Mouse (Mus musculus): Measurements from ENCODE around the gene Nppb.

The Nppb gene

DNA sequence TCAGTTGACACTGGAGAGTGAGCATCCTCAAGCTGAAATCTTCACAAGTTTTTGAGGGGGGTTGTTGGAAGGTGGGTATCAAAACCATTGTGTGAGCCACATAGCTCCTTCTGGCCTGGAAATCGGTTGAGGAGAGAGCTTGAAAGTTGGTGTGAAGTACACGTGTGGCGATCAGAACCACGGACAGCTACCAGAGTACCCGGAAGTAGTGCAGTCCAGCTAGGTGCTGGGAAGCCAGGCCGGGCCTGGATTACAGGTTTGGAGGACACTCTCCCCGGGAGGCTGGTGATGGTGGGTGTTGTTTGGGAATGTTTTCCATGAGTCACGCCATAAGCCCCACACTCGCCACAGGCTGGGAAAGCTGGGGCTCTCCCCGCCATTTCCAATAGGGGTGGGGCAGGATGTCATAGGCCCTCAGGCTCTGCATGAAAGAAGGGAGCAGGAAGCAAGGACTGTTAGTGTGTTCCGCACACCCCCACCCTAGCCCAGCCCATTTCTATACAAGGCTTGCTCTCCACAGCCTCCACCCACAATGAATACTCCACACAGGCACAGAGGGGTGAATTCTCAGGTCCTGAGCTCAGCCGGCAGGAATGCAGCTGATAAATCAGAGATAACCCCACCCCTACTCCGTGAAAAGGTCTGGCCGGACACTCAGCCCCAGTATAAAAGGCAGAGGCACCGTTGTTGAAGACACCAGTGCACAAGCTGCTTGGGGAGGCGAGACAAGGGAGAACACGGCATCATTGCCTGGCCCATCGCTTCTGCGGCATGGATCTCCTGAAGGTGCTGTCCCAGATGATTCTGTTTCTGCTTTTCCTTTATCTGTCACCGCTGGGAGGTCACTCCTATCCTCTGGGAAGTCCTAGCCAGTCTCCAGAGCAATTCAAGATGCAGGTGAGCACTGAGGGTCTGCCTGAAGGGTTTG lies at the start of gene Nppb:
Gene Nppb, plus strand, starts transcription at position 584 of the 928 bp plus-strand sequence.
- DNase-seq, result no peak

DNA sequence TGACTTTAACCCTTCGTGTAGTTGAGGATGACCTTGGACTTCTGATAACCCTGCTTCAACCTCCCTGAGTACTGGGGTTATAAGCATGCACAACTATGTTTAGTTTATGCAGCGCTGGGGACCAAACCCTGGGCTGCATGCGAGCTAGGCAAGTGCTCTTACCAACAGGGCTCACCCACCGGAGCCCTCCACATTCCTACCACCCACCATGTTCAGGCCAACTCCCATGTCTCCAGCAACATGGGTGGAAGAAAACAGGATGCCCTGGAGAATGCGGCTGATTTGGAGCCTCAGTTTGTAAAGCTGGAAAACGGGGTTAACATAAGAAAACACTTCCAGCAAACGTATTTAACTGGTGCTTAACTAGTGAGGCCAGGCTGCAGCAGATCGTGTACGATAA lies 49.7 kb upstream of the Nppb start:
- DNase-seq, result no peak

DNA sequence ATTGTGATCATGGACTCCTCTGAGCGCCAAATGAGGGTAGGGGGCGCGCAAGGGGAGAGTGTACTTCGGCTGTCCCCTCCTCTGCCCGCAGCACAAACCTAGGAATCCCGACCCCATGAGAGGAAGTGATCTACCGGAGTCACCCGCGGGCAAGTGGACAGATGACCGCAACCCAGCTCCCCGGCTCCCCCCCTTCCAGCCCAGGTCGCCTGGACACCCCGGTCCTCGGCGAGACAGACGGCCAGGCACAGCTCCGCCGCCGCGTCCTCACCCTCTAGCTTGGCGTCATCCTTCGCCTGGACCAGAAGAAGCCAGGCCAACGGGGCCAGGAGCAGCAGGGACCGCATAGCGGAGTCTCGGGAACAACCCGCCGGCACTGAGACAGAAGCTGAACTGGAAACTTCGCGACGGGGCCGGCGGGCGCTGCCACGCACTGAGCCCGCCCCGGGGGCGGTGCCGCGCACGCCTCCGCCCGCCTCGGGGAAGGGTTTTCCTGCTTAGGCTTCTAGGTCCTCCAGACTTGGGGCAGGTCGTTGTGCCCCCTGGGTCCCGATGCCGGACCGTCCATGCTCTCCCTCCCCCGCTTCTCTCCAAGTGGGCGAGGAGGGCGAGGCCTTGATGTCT lies 49.1 kb upstream of the Nppb start, which contains the start of gene Plod1:
Gene Plod1, minus strand, starts transcription at position 437 of the 624 bp plus-strand sequence.
- DNase-seq, result peak; percentile 58 to 65

DNA sequence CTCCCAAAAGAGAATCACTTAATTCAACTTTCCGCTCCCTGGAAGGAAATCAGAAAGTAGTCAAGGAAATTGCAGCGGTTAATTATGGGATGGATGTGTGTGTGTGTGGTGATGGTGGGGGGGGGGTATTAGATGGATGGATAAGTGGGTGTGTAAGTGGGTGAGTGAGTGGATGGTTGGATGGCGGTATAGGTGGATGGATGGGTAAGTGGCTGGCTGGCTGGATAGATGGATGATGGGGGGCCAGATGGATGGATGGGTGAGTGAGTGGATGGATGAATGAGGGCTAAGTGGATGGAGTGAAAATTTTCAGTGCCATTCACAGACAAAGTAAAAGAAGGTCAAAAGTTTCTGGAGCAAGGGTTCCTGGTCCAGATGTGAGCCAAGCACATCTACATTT lies 48.6 kb upstream of the Nppb start:
- no peak for DNase-seq

DNA sequence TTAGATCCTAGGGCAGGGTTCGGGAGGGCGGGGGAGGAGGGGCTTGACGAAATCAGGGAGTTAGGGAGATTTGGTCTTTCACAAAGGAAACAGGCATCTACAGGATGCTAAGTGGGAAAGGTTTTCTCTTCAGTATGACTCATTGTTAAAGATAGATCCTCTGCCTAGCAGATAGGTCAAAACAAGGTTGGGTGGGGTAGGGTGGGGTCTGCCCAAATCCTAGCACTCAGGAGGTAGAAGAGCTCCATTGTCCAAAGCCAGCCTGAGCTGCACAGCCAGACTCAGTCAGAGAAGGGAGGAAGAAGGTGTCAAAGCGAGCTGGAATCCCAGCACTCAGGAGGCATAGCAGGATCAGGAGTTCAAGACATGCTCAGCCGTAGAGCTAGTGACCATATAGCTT lies 48.1 kb upstream of the Nppb start:
- DNase-seq, result no peak

DNA sequence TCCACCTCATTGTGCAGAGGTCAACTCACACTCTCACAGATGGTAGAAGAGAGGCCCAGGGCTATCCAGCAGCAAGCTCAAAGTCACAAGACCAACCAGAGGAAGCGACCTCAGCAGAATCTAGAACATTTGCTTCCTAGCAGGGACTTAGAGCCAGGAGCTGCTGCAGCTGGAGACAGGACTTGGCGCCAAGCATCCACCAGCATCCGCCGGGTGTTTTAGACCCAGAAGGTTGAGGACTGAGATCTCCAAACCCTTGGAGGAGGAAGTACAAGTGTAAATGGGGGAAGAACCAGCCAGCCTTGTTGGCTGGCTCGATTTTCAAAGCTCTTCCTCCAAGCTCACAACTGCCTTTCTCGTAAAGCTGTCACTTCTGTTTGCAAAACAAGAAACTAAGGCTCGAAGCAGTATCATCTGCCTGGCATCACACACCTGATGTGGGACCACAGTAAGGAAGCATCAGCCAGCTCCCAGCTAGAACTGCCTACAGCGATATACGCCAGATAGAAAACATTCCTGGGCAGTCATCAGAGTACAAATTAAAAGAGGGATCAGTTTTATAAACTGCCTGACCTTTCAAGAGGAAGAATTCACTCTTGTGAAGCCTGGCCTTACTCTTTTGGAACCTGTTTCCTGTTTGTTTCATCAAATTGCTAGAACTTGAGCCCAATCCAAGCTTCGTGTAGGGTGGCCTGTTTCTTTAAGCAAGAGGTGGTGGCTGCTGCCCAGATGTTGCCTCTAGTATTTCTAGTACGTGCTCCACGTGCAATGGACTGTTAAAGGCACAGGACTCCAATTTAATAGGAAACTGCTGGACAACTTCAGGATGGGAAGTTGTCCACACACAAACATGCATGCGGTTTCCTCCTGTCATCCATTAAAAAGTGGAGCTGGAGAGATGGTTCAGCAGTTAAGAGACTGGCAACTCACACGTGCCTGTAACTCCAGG lies 47.2 kb upstream of the Nppb start:
- no peak for DNase-seq

DNA sequence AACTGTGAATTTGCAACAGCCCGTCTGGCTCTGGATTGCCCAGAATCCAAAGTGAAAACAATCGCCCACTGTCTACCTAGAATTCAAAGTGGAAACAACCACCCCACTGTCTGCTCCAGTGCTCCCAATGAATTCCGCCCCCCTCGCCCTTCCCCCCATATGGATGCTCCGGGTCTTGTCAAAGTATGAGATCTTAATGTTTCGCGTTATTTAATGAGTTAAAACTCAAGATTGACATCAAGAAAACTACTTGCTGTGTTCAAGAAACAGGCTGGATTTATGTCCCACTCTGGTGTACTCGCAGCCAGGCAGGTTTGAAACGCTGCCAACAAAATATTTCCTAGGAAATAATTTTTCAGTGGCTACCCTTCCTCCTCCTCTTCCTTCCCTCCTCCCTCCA lies 45.5 kb upstream of the Nppb start:
- no peak for DNase-seq

DNA sequence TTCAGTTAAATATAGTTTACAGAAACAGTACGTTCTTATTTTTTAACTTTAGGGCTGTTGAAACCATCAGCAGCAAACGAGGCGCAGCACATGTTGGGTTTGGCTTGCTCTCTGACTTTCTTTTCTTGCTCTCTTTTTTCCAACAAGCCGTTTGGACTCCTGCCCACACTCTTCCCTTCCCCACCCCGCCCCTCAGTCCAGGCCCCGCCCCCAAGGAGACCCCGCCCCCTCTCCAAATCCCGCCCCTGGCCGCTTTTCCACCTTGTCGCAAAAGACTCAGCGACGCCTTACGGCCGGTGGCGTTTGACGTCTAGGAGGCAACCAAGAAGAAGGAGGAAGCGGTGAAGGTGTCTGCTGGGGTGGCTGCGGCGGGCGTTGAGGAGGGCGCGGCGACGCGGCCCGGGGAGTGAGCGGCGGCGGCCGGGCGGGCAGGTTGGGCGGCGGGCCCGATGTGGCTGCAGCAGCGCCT lies 45.0 kb upstream of the Nppb start, which contains the start of gene 2510039O18Rik:
Gene 2510039O18Rik, plus strand, starts transcription at position 320 of the 469 bp plus-strand sequence.
- peak; percentile 70 to 82 for DNase-seq

DNA sequence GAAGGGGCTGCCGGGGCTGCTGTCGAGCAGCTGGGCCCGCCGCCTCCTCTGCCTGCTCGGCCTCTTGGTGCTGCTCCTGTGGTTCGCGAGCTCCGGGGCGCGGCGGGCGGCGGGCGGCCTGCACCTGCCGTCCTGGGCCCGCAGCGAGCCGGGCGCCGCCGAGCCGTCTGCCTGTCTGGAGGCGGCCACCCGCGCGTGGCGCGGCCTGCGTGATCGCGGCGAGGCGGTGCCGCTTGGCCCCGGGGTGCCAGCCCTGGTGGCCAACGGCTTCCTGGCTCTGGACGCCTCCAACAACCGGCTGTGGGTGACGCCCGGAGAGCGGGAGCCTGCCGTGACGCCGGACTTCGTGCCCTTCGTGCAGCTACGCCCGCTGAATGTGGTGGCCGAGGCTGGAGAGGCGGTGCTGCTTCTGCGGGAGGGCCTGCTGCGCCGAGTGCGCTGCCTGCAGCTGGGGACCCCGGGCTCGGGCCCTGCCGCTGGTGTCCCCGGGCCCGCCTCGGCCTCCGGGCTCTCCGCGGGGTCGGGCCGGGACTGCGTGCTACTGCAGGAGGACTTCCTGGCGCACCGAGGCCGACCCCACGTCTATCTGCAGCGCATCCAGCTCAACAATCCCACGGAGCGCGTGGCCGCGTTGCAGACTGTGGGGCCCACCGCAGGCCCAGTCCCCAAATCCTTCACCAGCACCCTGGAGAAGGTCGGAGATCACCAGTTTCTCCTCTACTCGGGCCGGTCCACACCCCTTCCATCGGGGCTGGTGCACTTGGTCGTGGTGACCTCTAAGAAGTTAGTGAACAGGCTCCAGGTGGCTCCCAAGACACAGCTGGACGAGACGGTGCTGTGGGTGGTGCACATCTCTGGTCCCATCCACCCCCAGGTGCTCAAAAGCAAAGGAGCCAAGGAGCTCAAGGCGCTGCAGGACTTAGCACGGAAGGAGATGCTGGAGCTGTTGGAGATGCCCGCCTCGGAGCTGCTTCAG lies 44.3 kb upstream of the Nppb start:
- DNase-seq, result peak; percentile 38 to 44

DNA sequence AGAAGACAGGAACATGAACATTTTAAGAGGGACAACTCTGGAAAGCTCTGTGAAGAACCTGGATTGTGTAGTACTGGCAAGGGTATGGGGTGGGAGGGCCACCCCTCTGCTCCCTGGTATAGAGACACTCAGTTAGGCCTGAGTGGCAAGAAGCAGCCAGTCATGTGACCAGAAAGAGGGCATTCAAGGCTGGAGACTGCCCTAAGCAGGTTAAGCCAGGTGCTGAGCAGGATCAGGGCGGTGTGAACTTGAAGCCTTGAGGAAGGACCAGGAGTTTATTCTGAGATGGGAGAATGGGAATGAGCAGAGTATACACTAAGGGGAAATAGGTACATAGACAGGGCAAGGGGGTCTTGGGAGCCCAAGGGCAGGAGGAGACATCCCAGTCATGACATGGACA lies 42.6 kb upstream of the Nppb start:
- no peak for DNase-seq

DNA sequence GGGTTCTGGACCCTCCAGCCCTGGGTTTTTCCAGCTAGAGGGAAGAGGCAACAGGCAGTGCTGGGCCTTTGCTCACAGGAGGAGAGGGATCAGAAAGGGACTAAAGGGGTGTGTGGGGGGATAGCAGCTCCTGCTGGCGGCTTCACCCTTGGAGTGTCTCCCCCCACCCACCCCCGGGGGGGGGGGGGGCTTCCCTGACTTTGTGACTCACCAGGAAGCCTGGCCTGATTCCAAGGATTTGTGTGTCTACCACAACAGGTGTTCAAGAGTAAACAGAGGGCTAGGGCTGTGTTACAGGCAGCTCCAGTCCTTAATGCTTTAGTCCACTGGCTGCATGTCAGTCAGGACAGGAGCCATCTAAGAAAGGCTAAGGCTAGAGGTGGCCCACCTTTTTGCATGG lies 38.1 kb upstream of the Nppb start:
- DNase-seq, result no peak

DNA sequence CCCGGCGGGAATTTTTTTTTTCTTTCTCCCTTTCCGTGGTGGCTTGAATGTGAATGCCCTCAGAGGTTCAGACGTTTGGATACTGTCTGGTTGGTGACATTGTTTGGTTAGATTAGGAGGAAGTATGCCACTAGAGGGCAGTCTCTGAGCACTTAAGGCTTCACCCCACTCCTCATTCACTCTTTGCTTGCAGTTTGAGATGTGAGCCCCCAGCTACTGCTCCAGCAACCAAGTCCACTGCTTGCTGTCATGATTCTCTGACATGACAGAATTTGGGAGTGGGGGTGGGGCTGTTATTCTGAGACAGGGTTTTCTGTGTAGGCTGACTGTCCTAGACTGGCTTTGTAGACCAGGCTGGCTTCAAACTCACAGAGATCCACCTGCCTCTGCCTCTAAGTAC lies 32.0 kb upstream of the Nppb start:
- no peak for DNase-seq

DNA sequence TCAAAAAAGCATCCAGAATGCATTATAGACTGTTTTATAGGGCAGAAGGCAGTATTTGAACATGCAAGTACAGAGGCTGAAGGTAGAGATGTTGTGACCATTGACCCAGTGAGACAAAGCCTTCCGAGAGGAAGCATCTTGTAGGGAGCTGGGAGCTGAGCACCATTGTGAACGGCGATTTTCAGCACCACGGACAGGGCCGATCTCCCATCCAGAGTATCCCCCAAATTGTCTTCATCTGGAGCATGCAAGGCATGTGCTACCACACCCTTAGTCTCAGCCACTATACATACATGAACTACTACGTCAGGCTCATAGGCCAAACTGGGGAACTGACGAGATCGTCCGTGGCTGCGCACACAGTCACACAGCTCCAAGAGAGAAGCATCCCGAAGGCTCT lies 28.4 kb upstream of the Nppb start:
- no peak for DNase-seq

DNA sequence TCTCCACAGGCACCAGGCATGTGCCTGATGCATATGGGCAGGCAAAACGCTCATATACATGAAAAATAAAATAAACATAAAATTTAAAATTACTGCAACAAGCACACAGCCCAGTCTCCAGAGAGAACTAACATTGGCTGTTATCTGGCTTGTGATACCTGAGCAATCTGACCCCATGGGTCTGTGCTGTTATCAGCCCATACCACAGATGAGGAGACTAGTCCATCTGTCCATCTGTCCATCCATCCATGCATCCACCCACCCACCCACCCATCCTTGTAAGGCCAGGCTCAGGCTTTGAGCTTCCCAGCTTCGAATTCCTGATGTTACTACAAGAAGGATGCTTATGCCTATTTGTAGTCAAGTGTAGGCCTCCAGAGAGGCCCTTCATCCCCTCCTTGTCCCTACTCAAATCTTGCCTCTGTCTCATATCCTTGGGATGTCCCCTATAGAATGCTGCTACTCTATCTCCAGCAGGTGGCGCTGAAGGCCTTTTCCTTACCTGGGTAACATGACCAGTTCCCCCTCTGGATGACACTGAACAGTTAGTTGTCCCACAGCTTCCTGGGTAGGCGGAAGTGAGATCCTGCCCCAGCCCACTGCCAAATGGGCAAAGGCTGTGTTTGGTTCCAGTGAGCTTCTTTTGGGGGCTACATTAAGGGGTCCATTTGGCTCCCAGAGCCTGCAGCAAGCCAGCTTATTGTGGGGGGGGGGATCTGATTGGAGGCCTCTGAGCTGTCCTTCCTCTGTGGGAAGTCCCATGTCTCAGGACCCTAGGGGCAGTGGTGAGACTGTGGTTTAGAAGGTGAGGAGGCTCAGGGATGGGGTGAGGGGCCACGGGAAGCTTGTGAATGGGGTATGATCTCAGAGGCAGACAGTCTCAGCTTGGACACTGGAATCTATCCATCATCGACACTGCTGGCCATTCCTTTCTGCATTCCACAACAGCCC lies 25.4 kb upstream of the Nppb start:
- peak in 1 of 2 experiments; percentile 22 for DNase-seq

DNA sequence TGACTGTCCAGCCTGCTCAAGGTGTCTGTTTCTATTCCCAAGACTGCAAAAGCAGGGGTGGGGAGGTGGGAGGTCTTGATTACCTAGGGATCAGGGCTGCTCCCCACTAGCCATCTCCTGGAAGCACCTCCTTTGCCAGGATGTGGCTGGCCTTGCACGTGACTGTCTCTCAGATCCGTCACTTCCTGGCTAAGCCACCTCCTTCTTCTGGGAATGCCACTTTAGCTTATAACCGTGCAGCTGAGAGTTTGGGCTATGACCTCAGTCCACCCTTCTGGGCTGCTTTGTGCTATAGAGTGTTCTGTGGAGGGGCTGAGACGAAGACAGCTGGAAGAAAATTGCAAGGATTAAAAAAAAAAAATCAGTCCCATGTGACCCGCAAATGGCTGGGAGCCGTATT lies 22.8 kb upstream of the Nppb start:
- no peak for DNase-seq

DNA sequence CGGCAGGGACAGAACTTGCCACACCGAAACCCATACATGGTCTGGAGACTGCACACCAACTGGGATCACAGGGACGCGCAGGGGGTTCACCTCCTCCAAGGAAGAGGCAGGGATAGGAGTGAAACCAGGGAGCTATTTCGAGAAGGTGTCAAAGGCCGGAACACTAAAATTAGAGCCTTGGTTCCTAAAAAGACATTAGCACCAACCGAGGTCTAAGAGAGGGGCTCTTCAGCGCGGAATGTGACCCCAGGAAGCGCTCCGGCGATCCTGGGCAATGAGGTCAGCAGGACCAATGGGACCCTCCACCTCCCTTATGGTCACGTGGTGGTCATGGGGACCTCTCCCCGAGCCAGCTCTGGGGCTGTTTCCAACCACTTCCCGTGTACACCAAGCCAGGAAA lies 22.0 kb upstream of the Nppb start:
- no peak for DNase-seq

DNA sequence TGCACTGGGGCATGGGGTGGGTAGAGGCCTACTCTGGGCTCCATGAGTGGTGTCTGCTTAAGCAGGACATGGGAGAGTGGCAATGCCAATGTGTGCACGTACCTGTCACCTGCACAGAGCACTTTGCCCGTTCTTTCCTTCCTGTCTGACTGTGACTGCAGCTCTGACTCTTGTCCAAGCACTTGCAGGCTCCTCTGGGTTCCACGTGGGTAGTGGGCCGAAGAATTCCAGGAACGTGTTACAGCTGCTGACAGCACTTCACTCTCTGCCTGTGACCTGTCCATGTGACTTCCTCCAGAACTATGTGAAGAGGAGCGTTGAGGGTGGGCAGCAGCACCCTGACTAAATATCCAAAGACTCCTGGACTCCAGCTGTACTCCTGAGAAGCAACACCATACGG lies 19.9 kb upstream of the Nppb start:
- no peak for DNase-seq

DNA sequence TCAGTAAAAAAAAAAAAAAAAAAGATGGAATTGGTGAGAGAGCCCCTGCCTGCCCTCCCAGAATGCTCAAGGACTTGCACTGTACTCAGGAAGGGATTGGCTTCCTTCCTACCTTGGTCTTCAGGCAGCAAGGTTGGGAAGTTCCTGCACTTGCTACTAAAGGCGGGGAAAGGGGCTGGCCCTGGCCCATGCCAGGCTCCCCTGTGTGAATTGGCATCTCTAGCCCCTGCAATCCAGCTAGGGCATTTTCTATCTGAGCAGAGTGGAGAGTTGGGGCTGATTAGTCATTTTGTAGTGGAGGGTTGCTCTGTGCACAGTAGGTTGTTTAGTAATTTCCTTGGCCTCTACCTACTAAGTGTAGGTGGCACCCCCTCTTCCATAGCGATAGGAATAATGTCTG lies 16.8 kb upstream of the Nppb start:
- no peak for DNase-seq

DNA sequence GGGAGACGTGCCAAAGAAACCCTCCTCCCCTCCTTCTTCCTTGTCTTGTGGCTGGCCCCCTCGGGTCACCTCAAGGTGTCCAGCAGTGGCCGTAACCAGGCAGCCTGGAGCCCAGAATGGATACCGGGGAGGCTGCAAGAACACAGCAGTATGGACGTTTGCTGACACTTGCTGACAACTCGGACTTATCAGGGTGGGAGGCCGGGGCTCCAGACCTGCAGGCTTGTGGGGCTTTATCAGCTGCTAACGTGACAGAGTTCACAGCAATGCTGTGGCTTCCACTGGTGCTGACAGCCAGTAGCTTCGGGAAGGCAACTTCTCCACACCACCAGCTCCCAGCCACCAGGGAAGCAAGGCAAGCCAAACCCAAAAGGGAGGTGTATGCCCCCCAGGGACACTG lies 16.3 kb upstream of the Nppb start:
- no peak for DNase-seq

DNA sequence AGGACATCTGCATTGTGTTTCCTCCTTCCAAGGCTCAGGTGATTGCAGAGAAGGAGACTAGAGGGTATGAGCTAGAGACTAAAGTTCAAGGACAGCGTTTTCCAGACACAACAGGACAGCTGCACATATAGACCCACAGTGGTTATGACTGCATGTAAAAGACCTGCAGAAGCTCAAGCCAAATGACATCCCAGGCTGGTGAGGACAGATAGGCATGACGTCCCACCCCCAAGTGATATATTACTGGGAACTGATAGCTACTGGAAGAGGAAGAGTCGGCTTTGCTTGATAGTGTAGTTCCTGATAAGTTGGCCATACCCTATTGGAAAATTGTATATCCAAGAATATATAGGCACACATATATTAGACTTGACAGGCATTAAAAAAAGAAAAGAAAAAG lies 9.4 kb upstream of the Nppb start:
- DNase-seq, result no peak
